Mouse (Mus musculus) thymus, adult 2 months (tissue): ENCODE results near the gene Fubp3. TPM values are rescaled to one million over a fixed set of nuclear protein-coding genes. Genes with fewer than 3 reads are reported as not detected.

Experiments used
- DNase-seq: peaks from one replicate; pipeline ENCODE4 v3.0.0; 2021
- H3K27ac ChIP-seq: fragments of 200-500 bp; 2 replicates; pipeline ENCODE4 v1.5.1; 2012; ENCODE audit warnings: low read length, control low read depth; ENCODE audit not compliant: control insufficient read depth, insufficient read depth
- H3K27me3 ChIP-seq: fragments of 200-500 bp; 2 replicates; pipeline ENCODE4 v1.6.1; 2012; ENCODE audit warnings: mild to moderate bottlenecking, low read length, moderate library complexity, mixed read lengths; ENCODE audit not compliant: control insufficient read depth, insufficient read depth
- H3K36me3 ChIP-seq: fragments of 200-500 bp; 2 replicates; pipeline ENCODE4 v1.6.1; 2012; ENCODE audit warnings: mild to moderate bottlenecking, low read length, moderate library complexity; ENCODE audit not compliant: control insufficient read depth, insufficient read depth
- H3K4me1 ChIP-seq: fragments of 200-500 bp; replicated peaks from 2 replicates; pipeline ENCODE4 v1.6.1; 2012; ENCODE audit warnings: low read length; ENCODE audit not compliant: control insufficient read depth, insufficient read depth
- H3K4me3 ChIP-seq: fragments of 200-500 bp; 2 replicates; pipeline ENCODE4 v1.5.1; 2012; ENCODE audit warnings: mild to moderate bottlenecking, low read length, control low read depth, moderate library complexity; ENCODE audit not compliant: control insufficient read depth, insufficient read depth
- CTCF ChIP-seq: fragments of 200-500 bp; IDR thresholded peaks from 2 replicates; pipeline ENCODE4 v1.5.1; 2012; ENCODE audit warnings: mild to moderate bottlenecking, control low read depth, low read length, moderate library complexity, borderline replicate concordance; ENCODE audit not compliant: control insufficient read depth, poor library complexity, insufficient read depth; ENCODE audit errors: extremely low read depth
- POLR2A ChIP-seq: fragments of 200-500 bp; IDR thresholded peaks from 2 replicates; pipeline ENCODE4 v1.6.1; 2012; ENCODE audit warnings: mild to moderate bottlenecking, low read length, control low read depth, moderate library complexity; ENCODE audit not compliant: control insufficient read depth, poor library complexity, insufficient read depth; ENCODE audit errors: extremely low read depth
- WGBS: fragments of 180-500 bp; shearing (Covaris S2); methylation state at CpG from one replicate; pipeline ENCODE4 v1.1.7; 2018; 5-methylcytosine and 5-hydroxymethylcytosine counted together
- polyA plus RNA-seq: library from polyadenylated mRNA; depleted of rRNA; stranded (reverse); fragments of >200 nt; gene quantifications from 2 replicates; pipeline ENCODE4 v1.2.3, GENCODE M21; 2012; rRNA removed

Fubp3 gene
- polyA plus RNA-seq, 1 experiment = 56.3 TPM

GRCm38 (mm10) chr2:31654854-31655559 is 82.6 kb downstream of the Fubp3 start:
- Histone ChIP-seq H3K36me3 (no peaks in the 10 kb centered on the region), H3K4me1 (peaks cover 10% of the 10 kb centered on the region; the same call in 1 of the 2 replicates), H3K4me3 (no peak overlapping the region), H3K27ac (no peak overlapping the region), H3K27me3 (peaks cover 13% of the 10 kb centered on the region)
- DNase-seq = peak; percentile 54
- 8% methylated on average over 22 of the region's 22 CpGs for WGBS
- no peak for TF ChIP-seq POLR2A
- peak; percentile 44; the same call in 1 of the 2 replicates for TF ChIP-seq CTCF

GRCm38 (mm10) chr2:31656374-31656773 is 83.9 kb downstream of the Fubp3 start:
- 90% methylated on average over 7 of the region's 7 CpGs for WGBS
- Histone ChIP-seq H3K36me3 (no peaks in the 10 kb centered on the region), H3K27me3 (peaks cover 13% of the 10 kb centered on the region), H3K27ac (no peak overlapping the region), H3K4me3 (no peak overlapping the region), H3K4me1 (peaks cover 10% of the 10 kb centered on the region; the same call in 1 of the 2 replicates)
- TF ChIP-seq CTCF (no peak), POLR2A (no peak)
- no peak for DNase-seq

- Histone ChIP-seq H3K27me3 (no peaks in the 10 kb centered on the region), H3K4me1 (no peaks in the 10 kb centered on the region), H3K4me3 (no peak overlapping the region), H3K36me3 (no peaks in the 10 kb centered on the region), H3K27ac (no peak overlapping the region)
- 59% methylated on average over 8 of the region's 8 CpGs for WGBS
- no peak for TF ChIP-seq POLR2A
- no peak for TF ChIP-seq CTCF
- DNase-seq = no peak
Measured at GRCm38 (mm10) chr2:31662939-31663803, 90.7 kb downstream of the Fubp3 start.

- Histone ChIP-seq H3K4me1 (no peaks in the 10 kb centered on the region), H3K36me3 (no peaks in the 10 kb centered on the region), H3K27ac (no peak overlapping the region), H3K27me3 (no peaks in the 10 kb centered on the region), H3K4me3 (no peak overlapping the region)
- WGBS = 94% methylated on average over 1 of the region's 1 CpGs
- no peak for DNase-seq
- no peak for TF ChIP-seq POLR2A
- no peak for TF ChIP-seq CTCF
Measured at GRCm38 (mm10) chr2:31663804-31664180, 91.3 kb downstream of the Fubp3 start.

Other genes starting within 250 kb of the Fubp3 start
- 36.3 and 46.6 TPM in 2 replicates for gene Ass1, start 102.4 kb upstream of the Fubp3 start, polyA plus RNA-seq
- 0.04 and 0.06 TPM in 2 replicates for gene Prdm12, start 67.4 kb downstream of the Fubp3 start, polyA plus RNA-seq
- gene Exosc2, start 98.1 kb downstream of the Fubp3 start, polyA plus RNA-seq = 24.2 and 27.9 TPM in 2 replicates
- gene Abl1, start 115.7 kb downstream of the Fubp3 start, polyA plus RNA-seq = 93.4 and 105 TPM in 2 replicates
- 0.51 and 0.73 TPM in 2 replicates for gene Qrfp, start 237.9 kb downstream of the Fubp3 start, polyA plus RNA-seq